Mouse (Mus musculus) testis, adult 2 months (tissue): ENCODE results near the gene Tmc3.

Experiments used
- CTCF ChIP-seq: fragments of 200-500 bp; IDR thresholded peaks from 2 replicates; pipeline ENCODE4 v1.5.1; 2012; ENCODE audit warnings: low read depth, mild to moderate bottlenecking, inconsistent platforms, low read length, moderate library complexity; ENCODE audit not compliant: control insufficient read depth, insufficient read depth, insufficient replicate concordance
- POLR2A ChIP-seq: fragments of 200-500 bp; IDR thresholded peaks from 2 replicates; pipeline ENCODE4 v1.6.1; 2012; ENCODE audit warnings: low read depth, mild to moderate bottlenecking, inconsistent platforms, low read length, moderate library complexity; ENCODE audit not compliant: control insufficient read depth

DNA sequence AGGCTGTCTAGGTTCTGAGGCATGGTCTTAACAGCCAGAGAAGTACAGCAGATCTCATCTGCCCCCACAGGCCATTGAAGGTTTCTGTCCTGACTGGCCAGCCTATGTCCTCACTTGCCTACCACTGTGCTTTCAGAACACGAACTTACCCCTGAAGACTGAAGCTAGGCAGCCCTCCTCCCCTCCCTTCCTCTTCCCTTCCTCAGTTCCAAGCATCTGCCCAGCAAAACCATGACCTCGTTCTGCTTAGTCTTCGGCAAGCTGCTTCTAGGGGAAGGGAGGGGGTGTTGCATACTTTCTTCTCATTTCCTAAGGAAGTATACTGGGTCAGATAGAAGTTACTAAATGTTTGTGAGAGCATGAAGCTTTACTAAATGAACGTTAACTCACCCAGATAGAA lies 13.7 kb upstream of the Tmc3 start:
- no peak for TF ChIP-seq CTCF
- TF ChIP-seq POLR2A: no peak
